Mouse (Mus musculus) frontal cortex, postnatal 10 days (tissue): ENCODE results near the gene Atg13.

ENCODE experiments used
- DNase-seq, 2 experiments: peaks; one replicate each; pipeline ENCODE4 v3.0.0; 2022; ENCODE audit warnings: low spot score in 2 of 2, mixed read lengths in 1 of 2

Gene Atg13

DNA sequence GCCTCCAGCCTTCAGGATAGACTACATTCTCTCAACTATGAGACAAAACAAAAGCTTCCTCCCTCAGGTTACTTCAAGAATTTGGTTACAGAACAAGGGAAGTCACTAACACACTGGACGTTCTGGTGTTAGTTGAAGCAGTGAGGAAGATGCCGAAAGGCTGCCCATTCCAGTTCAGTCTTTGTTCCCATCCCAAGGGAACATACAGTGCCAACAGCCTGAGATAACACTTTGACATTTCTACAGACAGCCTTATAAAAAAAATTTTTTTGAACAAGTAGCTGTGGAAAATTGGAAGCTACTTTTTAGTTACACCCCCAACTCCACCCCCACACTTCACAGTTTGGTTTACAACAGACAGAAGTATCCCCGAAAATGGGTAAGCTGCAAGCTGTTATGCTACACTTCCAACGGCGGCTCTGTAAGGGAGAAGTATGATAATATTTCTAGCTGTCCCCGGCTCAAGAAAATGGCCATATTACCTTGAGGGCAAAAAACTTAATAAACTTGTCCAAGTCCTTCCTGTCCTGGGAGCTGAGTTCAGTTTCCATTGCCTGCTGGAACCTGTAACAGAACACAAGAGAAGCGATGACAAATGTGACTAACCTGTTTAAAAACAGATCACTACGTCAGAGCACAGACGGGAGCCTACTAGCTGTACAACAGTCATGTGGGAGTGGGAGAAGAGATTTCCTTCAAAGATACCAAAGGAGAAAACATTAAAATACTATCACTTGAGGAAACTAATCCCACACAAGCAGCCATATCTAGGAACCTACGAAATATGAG, 14.7 kb downstream of the Atg13 start:
- no peak for DNase-seq

DNA sequence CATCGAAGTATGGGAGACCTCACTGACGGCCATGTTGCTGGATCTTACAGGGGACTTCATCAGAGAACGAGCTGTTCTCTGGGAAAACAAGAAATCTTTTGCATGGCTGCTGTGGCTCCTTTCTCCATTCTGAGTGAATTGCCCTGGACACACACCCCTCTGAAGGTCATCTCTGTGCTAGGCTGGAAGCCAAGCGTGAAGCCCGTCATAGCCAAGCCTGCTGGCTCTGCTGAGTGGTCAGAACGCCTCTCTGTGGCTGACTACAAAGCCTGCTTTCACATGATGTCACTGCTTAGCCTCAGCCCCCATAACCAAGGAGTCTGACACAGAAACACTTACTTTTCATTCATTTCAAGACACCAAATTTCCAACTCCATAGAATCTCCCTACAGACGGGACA, 20.9 kb downstream of the Atg13 start:
- DNase-seq, result peak in 1 of 2 experiments; percentile 26

DNA sequence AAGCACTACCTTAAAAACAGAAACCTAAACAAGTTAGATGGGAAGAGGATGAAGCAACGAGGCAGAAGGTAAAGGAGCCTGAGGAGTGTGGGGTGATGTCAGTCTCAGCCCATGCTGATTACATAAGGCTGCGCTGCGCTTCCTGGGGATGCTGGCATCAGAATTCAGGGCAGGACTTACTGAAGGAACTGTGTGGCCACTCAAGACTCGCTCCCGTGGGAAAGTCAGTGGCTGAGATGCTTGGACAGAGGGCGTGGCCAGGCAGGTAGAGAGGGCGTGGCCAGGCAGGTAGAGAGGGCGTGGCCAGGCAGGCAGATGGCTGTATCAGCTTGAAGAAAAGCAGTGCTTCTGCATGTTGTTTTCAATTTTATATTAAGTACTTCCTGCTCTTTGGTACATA, 26.5 kb downstream of the Atg13 start:
- no peak for DNase-seq

DNA sequence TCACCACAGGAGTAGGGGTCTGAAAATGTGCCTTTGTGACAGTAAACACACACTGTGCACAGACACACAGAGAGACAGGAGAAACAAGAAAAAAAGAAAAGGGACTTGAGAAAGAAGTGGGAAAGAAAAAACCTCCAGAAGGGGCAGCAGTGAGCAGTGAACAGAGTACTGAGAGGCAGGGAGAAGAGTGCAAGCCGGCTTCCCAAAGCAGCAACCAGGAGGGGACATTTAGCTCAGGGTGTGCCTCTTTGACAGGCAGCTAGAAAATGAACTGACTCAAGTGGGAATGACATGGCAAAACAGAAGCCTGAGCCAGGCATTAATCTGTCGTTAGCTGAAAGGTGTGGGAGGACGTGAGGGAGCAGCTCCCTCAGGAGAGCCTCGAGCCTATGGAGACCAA, 27.5 kb downstream of the Atg13 start:
- DNase-seq, result peak in 1 of 2 experiments; percentile 53

DNA sequence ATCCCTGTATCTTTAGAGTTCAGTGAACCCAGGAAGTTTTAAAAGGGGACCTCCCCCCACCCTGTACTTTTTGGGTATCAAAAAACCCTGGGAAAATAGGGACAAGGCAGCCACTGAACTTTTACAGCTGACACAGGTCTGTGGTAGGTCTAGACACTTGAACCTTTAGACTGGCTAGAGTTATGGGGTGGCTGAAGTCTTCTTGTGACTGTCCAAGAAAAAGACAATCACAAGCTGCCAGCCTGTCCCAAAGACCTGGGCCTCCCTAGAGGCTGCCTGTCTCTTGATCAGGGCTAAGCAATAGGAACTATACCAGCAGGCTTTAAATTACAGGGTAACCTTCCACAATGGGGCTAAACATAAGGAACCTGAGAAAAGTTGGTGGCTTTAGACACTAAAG, 33.4 kb downstream of the Atg13 start:
- DNase-seq, result no peak

DNA sequence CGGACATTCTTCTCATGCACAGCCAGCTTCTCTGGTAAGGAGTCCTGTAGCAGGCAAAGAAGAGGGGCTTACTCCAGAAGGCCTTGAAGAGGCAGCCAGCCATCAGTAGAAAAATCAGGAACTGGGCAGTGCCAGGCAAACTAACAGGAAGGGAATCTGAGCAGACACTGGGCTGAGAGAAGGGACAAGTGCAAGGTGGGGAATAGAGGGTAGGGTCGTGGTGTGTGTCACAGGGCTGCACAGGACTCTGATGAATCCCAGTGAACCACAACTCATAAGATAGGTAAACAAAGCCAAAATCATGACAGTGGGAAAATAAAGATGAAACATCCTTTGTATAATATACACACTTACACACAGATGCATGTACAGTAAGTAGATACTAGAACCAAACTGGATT, 34.0 kb downstream of the Atg13 start:
- DNase-seq, result no peak

DNA sequence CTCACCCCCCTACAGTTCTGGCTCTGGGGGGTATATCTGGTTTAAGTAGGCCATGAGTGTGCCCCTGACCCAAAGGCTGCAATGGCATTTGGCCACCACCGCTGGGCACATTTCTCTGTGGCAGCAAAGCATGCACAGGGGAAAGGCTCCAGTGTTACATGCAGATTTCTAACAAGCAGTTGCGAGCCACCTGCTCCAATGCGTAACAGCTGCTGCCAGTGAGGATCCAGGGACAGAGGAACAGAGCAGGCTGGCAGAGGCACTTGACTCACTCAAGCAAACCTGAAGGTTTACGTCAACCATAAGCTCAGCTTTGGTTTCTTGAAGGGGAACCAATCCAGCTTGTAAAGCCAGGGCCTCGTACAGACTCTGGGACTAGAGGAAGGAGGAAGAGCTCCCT, 35.5 kb downstream of the Atg13 start:
- DNase-seq, result no peak

DNA sequence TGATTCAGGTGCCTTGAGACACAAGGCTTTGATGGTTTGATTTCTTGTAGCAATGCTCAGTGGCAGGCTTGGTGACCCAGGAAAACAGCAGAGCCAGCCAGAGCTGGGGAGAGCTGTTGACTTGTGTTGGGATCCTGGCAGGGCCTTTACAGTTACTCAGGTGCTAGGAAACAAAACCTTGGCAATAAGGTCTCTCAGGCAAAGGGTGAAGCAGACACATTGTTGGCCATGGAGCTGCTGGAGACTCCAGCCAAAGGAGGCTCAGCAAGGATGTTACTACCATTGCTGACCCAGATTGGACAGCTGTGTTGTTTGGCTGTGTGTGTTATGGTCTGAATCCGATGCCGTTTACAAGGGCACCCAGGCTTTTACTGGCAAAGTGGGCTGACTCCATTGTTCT, 36.8 kb downstream of the Atg13 start:
- DNase-seq, result no peak

DNA sequence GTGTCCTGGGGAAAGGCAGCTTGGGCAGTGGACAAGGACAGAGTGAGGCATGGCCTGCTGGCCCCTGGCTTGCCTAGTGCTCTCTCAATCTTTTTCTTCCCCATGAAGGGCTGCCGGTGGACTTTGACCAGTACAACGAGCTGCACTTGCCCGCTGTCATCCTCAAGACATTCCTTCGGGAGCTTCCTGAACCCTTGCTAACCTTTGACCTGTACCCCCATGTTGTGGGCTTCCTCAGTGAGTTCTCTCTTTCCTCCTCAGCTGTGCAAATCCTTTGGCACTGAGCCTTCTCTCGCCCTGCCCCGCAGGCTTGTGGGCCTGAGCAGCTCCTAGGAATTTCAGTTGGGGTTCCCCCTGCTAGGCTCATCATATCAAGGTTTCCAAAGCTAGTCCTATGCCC, 40.3 kb downstream of the Atg13 start:
- no peak for DNase-seq

DNA sequence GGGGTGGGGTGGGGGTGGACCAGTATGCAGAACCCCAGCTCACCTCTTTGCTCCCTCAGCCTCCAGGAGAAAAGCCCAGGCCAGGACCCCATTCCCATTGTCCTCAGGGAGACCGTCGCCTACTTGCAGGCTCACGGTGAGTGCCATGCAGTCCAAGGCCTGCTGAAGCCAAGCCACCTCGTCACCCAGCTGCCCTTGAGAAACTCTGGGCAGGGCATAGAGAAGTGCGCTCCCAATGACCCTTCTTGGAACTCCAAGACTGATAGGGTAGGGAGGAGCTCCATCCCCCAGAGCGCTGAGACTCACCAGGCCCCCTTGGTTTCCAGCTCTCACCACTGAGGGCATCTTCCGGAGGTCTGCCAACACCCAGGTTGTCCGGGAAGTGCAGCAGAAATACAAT, 41.0 kb downstream of the Atg13 start:
- DNase-seq, result no peak

DNA sequence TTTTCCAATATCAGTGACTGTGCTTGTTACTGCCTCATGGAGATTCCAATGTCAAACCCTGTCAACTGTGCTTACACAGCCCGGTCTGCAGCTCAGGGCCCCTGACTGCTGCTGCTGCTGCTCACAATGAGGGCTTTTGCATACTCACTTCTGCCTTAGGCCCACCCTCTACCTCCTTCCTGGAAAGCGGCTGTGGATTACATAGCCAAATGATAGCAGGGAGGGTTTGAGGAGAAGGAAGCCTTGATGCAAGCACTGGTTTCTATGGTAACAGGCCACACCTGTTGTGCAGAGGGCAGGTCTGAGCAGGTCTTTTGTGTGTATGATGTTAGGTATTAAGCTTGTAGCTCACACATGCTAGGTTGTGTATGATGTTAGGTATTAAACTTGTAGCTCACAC, 42.6 kb downstream of the Atg13 start:
- no peak for DNase-seq

DNA sequence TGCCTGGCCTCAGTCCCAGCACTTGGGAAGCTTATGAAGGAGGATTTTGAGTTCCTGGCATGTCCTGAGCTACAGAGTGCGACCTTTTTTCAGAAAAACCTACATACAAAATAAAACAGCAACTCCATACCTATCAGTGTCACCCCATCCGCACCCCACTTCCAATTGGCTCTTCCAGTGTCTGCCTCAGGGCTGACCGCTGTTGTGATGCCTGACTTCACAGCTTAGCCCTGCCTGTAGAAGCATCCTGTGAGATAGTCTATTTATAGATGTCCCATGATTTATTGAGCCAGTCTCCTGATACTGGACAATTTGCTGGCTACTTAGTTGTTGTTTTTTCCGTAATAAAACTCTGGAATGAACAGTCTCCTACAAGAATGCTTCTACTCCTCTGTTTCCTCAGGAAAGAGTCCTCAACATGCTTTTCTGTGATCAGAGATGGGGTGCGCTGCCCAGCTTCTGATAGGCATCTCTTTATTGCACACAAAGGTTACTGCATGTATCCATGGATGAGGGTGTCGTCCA, 43.9 kb downstream of the Atg13 start:
- DNase-seq, result no peak

DNA sequence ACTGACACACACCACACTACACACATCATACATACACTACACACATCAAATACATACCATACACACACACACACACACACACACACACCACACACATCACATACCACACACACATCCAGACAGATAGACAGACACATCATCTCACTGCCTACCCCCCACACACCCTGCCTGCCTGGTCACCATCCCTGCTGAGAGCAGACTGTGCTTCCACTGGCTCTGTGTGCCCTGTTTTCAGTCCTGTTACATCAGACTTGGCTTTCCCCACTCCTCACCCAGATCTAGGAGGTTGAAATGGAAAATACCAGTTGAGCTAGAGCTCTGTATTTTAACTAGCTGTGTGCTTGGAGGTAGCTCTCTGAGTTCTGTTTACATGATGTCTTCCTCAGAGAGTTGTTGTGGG, 45.6 kb downstream of the Atg13 start:
- no peak for DNase-seq

DNA sequence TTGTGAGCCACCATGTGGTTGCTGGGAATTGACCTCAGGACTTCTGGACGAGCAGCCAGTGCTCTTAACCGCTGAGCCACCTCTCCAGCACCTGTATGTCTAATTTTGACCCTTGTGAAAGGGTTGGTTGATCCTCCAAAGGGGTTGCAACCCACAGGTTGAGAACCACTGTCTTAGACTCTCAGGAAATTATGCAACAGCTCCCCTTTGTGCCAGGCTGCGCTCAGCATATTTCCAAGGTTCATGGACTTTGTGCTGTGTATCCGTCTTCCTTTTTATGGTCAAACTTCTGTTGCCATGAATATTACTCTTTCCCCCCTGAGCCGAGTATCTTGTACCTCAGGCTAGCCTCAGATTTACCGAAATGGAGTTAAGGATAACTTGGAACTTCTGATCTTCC, 49.4 kb downstream of the Atg13 start:
- DNase-seq, result no peak

DNA sequence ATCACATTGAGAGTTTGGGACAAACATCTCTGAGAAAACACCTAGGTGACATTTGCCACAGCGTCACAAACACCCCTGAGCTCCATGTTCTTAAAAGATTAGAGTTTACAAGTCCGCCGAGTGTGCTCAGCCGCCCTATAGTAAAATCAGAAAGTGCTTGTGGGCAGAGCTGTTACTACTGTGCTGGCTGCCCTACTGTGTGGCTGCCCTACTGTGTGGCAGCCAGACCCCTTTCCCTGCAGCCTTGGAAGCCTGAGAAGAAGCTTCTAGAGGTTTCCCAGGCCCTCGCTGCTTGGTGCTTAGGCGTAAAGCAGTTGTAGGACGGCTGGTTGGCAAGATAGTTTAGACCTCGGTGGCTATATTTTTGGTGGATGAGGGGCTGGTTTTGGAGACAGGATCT, 50.7 kb downstream of the Atg13 start:
- no peak for DNase-seq

DNA sequence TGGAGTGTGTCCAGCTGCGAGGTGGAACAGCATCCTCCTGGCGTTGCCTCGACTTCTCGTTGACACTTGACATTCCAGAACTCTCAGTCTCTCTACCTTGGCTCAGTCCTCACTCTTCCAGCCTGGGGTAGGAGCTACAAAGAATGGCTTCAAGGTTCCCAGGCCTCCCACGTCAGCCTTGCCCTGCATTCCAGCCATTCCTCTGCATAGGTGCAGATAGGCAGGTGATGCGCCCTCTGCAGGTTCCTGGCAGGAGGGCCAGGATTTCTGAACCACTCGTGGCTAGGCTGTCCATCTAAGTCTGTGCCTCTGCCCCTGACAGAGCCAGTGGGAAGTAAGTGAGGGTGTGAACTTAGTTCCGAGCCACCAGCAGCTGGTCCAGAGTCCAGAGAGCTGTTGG, 53.6 kb downstream of the Atg13 start:
- DNase-seq, result no peak

DNA sequence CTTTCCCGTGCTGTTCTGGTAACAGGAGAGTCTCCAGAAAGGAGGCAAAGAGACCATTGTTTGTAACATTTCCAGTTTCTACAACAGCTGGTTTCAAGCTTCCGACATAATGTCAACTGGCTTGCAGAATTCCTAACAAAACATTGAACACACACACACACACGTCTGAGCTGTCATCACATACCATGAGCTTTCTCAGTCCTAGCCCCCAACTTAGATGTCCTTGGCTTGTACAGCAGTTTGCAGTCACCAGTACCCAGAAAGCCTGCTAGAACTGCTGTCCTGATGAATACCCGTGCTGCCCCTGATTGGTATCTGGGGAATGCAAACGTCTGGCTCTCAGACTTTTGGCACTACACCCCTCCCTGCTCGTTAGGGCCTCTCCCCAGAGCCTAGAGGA, 54.5 kb downstream of the Atg13 start:
- no peak for DNase-seq

DNA sequence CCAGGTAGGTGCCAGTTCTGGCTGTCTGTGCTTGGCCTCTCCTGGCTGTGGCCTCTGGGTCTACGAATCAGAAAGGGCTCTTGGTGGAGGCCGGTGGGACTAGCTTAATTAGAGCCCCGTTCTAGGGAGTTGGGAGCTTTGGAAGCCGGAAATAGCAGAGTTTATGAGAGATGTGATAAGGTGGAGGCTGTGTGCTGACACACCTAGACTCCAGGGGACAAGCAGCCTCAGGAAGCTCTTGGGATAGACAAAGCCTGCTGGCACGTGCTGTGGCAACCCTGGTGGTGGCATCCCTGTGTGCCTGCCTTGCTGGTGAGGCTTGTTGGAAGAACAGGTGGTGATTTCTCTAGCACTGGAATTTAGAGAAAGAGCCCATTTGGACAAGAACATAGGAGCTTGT, 55.0 kb downstream of the Atg13 start:
- no peak for DNase-seq

DNA sequence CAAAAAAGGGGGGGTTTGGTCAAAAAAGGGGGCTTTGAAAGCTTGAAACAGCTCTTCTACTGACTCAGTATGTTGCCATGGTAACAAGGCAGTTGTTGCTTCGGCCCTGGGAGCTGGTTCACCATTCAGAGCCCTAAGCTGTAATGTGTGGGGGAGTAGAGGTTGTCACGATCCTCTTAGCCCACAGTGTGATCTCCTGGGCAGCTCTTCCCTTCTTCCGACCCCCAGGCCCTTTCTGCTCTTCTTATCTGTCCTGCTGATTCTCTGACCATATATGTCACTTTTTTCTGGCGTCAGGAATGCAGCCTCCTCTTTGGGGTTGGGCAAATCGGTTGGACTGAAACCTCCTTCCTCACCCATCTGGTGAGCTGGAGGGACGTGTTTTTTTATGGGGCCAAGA, 57.5 kb downstream of the Atg13 start:
- DNase-seq, result no peak

DNA sequence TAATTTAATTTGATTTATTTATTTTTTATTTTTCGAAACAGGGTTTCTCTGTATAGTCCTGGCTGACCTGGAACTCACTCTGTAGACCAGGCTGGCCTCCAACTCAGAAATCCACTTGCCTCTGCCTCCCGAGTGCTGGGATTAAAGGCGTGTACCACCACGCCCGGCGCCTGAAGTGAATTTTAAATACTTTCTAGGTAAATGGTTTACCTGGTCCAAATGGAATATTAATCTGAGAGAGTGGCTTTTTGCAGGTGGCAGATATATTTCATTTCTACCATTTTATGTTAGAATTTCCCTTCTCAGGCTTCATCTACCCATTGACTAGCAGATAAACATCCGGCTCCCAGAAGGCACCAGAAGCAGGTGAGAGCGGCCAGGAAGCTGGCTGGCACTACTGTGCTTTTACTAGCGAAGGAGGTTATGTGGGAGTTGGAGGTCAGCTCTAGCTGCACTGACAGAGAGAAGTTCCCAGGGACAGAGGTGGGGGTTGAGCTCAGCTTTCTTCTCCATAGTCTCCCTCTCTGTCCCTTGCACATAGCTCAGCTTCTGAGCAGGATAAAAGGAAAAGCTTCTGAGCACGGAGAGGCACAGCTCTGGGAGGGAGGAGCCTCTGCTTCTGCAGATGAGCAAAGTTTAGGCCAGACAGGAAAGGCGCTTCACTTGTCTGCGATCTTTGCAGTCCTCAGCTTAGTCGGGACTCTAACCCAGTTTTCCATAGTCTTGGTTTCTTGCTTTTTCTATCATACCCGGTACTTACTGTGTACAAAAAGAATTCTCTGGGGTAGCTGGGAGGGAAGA, 58.7 kb downstream of the Atg13 start:
- DNase-seq, result no peak

DNA sequence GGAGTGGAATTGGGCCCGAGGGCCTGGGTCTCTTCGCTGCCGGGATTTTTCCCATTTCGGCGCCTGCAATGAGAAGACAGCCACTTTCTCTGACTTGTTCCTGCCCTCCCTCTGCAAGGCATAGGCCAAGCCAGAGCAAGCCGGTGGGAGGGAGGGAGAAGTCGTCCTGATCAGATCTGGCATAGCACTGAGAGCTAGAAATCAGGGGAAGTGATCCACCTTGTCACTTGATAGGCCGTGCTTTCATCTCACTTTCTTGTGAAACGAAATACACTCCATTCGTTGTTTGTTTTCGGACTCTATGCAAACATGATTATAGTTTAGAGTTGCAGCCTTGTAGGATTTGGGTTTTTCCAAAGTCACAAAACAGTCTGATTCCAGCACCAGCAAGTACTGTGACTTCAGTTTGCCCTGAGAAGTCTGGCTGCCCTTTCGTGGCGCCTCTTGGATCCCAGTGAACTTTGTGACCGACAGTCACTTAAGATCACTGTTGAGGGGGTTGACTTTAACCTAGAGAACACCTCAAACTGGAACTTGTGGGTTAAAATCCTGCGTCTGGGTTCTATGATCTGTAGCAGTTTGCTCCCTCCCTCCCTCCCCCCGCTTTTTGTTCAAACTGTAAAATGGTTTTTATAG, 59.9 kb downstream of the Atg13 start:
- no peak for DNase-seq

DNA sequence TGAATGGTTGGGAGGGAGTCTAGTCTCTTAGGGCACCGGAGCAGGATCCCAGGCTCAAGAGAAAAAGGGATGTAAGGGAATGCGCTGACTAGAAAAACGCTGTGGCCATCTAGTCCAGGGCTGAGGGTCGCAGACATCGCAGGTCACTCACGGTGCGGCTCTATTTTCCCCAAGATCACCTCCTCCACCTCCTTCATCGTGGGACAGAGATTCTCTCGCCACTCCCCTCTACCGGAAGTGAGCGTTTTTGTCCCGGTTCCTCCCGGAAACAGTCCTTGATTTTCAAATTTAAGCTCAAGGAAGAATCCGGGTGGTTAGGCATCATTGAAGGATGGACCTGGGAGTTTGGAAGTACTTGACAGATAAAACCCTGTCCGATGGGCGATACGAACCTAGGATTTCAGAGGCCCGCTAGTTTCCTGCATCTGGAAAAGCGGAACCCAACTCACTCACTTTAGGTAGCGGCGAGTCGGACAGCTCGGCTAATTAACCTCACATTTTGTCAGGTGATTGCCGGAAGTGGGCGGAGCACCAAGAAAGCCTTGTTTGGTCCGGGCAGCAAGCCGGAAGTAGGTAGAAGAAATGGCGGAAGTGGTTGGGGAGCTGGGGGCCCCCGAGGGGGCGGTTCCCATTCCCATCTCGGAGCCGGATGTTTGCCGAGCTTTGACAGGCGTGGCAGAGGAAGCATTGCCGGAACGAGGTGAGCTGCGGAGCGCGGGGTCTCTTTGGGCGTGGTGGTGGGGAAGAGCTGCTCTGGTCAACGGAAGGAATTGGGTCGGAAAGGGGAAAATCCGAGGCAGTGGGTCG, 60.6 kb downstream of the Atg13 start, which contains the start of the genes Zfp408 and Arhgap1:
Gene Zfp408 (minus strand): TSS at position 239 of the 807 bp plus-strand sequence.
Gene Arhgap1 (plus strand): TSS at position 308 of the 807 bp plus-strand sequence.
- DNase-seq, result peak; percentile 95
